Mouse (Mus musculus): ENCODE data around the gene Gbx1.
"Not testable (repeated sequence)": the region's sequence is repeated elsewhere in the genome, so short reads cannot be mapped to it uniquely, and the experiment has no call there.

Gbx1 gene

DNA sequence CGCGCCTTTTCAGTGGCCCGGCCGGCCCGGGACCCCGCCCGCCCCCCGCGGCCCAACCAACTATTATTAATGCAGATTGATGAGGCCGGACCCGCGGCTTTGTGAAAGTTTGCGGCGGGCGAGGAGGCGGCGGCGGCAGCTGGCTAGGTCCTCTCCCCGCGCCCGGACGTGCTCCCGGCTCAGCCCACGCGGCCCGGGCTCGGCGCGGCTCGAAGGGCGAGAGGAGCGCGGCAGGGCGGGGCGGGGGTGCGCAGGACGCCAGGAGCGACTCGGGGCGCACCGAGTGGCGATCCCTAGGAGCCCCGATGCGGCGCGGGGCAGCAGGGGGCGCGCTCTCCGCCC is at the start of gene Gbx1:
TSS of gene Gbx1 (minus strand) at position 314 of the 342 bp plus-strand sequence.
- no peak for DNase-seq

DNA sequence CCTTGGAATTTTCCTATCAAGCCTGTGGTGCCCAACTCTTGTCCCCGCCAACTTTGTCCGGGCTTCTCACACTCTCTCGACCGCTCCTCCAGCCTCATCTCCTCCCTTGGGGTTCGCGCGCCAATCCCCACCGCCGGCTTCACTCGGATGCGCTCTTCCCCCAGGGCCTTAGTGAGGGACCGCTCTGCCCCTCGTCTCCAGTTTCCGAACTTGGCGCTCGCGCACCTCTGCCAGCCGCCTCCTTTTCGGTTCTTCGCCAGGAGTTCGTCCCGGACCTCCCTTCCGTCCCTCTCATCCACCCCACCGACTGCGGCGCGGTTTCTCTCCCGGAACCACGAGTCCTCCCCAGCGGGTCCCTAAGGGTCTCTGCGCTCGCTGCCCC is 49.8 kb upstream of the Gbx1 start:
- no peak for DNase-seq

DNA sequence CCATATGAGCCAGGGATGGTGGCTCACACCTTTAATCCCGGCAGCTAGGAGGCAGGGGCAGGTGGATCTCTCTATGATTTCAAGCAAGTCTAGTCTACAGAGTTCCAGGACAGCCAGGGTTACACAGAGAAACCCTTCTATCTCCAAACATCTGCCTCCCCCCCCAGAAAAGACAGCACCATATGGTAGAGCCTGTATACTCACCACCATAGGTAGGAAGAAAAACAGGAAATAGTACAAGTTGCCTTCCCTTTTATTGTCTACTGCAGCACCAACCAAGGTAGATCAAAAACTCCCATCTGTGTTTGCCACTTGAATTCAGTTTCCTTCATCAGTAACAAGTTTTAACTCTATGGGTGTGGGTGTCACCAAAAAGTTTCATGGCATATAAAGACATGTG is 48.9 kb upstream of the Gbx1 start:
- DNase-seq = no peak

DNA sequence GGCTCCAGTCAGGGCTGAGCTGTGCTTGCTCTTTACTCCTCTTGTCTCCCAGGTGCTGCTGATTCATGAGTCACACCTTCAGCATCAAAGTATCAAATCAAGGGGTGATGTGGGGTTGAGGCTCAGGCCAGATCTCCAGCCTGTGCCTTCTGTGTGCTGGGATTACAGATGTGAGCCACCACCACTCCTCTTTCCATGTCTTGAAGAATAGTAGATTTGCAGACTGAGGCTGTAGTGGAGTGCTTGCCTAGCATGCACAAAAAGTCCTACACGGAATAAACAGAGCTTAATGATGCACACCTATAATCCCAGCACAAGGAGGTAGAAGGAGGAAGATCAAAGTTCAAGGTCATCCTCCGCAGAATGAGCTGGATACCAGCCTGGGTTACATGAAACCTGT is 29.7 kb upstream of the Gbx1 start, which contains the start of gene 4931409K22Rik:
TSS of gene 4931409K22Rik (minus strand) at position 101 of the 400 bp plus-strand sequence.
- DNase-seq = no peak

DNA sequence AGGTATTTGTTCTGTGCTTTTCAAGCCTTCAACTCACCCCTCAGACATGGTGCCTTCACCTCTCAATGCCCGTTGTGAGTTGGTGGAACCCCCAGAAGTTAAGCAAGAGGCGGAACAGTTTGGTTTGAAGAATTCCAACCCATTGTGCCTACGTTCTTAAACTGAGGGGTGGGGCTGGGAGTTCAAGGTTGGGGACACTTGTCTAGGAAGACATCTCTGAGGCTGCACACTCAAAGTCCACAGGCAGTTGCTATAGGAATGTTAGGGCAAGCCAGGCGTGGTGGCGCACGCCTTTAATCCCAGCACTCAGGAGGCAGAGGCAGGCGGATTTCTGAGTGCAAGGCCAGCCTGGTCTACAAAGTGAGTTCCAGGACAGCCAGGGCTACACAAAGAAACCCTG is 28.3 kb upstream of the Gbx1 start:
- DNase-seq = not testable (repeated sequence)

DNA sequence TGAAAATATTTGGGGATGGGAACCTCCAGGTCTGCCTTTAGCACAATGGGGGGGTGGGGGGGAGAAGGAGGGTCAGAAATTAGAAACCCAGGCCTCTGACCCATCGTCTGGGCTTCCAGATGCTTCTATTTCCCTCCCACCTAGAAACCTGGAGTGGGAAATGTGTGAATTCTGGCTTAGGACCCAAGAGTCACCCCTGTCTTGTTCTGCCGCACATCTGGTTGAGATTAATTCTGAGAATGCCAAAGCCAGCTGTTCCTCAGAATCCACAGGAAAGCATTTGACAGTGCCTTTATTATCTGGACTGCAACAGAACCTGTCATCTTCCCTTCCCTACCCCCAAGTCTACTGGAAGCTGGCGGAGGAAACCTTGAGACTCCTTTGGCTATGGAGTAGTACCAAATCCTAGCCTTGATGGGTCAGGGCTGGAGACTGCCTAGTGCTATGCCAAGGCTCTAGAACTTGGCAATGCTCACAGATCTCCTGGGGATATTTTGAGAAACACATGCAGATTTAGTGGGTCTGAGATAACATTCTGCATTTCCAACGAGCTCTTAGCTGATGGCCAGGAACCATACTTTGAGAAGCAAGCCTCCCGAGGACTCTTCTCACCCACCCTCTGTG is 26.7 kb upstream of the Gbx1 start:
- DNase-seq = no peak

DNA sequence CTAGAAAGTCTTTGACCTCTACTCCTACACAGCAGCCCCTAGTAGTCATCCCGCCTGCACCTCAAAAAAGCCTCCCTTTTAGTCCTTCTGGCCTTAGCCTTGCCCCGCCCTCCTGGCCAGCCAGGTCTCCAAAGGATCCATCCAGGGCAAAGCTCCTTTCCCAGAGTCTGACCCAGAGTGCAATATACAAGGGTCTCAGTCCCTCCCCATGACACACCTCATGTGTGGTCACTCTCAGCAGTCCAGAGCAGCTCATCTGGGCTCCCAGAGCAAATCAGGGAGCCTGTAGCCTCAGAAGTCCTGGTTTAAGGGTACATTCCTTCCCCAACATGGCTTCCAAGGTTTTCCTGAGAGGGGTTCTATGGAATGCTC is 24.3 kb upstream of the Gbx1 start:
- DNase-seq = no peak

DNA sequence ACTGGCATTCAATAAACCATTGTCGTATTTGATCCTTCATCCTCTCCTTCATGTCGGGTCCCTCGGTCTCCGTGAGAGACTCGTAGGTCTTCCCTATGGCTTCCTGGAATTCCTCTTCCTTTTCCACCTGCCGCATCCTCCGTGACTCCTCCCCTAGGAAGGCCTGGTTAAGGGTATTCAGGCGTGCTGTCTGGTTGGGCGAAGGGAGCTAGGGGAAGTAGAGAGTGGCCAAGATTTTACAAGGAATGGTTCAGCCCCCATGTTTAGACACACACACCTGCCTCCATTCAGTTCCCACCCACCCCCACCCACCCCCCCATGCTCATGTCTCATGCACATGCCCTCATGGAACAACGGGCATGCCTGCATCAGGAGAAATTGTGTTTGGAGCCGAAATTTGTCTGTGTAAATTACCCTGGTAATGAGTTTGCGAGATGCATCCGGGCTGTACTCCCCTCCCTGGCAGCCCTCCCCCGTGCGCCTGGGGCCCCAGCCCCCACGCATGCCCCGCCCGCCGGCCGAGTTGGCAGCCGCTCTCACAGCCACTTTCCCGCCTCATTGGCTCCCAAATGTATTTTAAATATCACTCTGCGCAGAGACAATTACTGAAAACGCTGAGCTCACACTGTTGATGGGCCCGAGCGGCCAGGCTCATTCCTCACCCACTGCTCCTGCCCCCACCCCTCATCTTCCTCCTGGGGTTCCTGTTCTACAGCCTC is 23.8 kb upstream of the Gbx1 start:
- DNase-seq = no peak

DNA sequence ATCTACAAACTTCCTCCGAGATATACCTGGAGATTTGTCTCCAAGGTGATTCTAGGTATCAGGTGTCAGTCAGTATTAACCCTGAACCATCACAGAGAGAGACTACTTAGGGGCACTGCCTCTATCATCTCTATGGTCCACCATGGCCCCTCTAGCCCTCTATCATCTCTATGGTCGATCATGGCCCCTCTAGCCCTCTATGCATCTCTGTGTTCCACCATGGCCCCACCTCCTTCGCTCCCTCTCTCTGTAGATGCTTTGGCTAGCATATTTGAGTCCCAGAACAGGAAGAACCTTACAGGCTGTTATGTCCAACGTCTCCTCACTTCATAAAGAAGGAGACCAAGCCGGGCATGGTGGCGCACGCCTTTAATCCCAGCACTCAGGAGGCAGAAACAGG is 15.6 kb upstream of the Gbx1 start:
- no peak for DNase-seq

DNA sequence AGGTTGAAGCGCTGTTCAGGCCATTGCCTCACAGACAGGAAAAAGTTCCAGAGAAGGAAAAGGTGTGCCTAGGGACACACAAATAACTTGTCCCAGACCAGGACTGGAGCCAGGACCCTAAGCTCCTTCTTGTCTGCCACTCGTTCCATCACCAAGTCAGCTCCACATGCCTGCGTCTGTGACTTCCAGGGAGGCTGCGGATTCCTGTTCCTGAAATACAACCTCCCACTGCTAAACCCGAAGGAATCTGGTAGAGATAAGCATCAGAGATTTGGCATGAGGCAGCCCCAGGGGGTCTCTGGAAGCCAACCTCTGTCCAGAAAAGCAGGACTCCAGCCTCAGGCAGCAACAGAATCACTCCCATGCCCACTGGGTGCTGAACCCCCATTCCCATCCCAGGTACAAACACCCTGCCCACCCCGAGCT is 14.2 kb upstream of the Gbx1 start:
- no peak for DNase-seq

DNA sequence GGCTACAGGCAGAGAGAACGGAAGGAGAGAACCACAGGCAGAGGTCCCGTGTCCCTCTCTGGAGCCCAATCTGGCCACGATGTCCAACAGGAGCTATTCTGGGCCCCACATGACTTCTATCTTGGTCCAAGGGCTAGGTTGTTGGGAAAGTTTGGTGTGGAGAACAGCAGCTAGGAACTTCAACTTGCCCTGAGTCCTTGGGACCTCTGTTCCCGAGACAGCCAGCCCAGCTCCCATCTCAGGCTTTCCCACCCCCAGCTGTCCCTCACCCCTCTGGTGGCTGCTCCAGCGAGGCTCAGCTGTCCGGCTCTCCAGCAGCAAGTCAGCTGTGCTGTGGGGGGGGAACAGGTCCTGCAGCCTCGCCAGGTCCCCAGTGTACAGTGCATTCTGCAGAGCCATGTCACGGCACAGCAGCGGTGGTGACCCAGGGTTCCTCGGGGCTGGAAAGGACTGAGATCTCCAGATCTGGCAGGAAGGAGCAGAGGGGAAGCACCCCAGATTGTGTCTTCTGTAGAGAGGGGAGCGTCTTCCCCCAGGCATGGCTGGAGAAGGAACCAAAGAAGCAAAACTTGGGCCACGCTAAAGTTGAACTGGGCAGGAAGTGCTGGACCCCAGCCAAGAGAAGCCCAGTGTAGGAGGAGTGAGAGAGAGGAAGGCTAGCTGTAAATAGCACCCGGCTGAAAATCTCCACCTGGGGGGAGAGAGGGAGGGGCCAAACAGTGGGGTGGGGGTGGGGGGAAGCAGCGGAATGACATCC is 13.6 kb upstream of the Gbx1 start, which contains the start of gene Asb10:
TSS of gene Asb10 (minus strand) at position 592 of the 757 bp plus-strand sequence.
- DNase-seq = peak; percentile 38 to 51

DNA sequence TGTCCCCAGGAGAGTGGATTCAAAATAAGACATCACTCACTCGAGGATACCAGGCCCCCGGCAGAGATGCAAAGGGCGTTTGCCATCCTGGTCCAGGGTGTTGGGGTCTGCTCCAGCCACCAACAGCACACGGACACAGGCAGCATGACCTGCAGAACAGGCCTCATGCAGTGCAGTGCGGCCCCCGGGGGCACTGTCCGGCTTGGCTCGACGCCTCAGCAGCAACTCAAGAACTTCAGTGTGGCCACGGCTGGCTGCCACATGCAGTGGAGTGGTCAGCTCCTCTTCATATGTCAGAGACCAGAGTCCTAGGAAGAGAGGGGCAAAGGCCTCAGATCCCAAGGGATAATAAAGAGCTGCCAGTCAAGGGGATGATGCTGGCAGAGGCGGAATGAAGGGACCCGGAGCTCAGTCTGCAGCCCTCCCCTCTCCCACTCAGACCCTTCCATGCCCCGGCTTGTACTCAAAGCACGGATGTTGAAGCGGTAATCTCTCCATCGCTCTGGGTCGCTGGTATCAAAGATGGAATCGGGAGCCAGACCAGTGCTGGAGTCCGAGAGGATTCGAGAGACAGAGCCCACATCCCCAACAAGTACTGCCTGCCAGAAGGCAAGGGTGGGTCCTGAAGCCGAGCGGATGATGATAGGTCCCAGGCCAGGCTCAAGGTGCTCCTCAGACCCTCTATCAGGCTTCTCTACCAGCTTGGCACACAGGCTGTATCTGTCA is 12.7 kb upstream of the Gbx1 start:
- DNase-seq = no peak

DNA sequence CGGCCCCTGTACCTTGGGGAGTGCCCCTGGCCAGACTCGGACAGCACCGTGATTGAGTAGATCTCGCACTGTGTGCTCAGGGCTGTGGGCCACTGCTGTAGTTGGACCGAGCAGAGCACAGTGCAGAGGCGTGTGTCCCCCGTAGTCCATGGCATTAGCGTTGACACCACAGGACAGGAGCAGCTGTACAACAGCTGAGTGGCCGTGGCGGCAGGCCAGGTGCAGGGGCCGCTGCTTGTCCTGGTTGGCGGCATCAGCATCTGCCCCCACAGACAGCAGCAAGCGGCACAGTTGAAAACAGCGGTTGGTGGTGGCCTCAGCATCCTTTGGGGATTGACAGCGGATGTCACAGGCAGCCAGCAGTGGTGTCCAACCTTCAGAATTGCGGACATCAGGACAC is 10.6 kb upstream of the Gbx1 start:
- DNase-seq = no peak

DNA sequence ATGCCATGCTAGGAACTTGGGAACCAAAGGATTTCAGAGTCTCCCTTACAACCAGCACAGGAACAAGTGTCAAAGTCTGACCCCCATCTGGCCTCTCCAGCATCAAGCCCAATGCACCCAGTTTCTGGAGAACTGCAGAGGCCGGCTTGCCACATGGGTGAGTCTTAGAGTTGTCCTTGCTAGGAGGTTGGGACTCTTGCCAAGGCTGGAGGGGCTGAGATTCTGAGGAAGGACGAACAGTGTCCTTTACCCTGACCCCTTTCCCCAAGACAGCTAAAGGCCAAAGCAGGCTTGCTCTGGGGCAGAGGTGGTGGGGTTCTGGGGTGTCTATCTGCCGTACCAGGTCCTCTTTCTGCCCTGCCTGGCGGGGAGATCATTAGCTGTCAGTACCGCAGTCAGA is 9.5 kb upstream of the Gbx1 start:
- DNase-seq = no peak

DNA sequence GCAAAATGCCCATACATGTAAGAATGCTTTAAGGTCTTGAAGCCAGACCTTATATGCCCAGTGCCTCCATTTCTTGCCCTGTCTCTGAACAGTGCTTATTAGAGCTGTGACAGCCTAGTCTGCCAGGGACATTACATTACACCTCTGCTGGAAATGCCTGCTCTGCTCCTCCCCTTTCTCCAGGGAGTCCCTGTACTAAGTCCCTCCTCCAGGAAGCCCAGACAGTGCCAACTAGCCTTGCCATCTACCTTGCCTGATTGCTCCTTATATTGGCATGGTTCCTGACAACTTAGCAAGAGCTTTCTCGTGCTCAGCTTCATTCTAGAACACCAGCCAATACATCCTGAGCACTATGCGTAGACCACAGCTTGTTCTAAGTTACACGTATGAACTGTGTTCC is 8.7 kb upstream of the Gbx1 start:
- peak; percentile 33 to 47 for DNase-seq

DNA sequence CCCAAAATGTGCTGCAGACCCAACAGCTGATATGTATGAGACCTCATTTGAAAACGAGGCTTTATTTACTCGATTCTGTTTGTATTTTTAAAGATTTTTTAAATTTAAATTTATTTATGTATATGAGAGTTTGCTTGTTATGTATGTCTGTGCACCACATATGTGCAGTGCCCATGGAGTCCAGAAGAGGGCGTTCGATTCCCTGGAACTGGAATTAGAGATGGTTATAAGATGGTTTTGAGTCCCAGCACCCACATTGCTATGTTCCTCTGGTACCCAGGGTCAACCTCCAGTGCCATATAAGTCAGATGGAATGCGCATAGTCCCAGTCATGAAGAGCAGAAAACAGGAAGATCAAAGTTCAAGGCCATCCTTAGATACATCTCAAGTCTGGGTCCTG is 7.3 kb upstream of the Gbx1 start:
- no peak for DNase-seq

DNA sequence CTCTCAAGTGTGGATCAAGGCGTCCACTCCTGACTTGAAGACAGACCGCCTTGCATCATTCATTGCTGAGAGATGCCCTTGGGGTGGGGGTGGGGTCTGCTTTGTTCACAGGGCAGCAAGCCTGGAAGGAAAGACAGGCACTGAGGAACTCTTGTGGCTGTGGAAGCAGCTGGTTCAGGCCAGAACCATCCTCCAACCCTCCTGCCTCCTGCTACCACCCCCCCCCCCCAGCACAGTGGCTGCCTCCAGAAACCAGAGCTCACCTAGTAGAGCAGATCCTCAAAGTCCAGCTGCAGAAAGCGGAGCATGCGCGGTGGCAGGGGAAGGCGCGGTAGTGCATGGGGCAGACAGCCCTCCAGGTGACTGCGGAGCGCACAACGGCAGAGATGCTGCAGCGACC is 6.4 kb upstream of the Gbx1 start:
- no peak for DNase-seq

DNA sequence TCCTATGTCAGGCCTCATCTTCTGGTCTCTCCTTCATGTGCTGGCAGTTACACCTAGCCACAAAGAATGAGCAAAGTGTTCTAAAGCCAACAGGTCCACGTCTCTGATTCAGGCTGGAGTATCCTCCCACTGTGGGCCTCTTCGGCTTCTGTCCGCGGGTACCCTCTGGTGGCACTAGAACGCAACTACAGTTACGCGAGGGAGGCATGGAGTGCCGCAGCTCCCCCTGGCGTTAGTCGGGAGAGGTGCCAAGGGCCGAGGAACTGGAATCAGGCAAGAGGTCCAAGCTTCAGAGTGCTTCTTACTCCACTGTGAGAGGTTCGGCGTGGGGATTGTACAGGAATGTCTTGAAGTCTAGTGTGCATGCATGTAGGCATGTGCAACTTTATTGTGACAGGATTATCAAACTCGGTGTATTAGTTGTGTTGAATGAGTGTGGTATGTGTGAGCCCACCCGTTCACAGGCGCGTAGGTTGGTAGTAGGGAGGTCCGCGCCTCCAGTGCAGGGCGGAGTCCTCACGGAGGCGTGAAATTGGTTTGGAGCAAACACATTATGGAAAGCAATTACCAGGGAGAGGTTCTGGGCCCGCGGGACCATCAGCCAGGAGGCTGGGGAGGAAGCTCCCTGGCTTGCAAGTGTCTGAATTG is 3.2 kb upstream of the Gbx1 start:
- DNase-seq = peak; percentile 87 to 90

DNA sequence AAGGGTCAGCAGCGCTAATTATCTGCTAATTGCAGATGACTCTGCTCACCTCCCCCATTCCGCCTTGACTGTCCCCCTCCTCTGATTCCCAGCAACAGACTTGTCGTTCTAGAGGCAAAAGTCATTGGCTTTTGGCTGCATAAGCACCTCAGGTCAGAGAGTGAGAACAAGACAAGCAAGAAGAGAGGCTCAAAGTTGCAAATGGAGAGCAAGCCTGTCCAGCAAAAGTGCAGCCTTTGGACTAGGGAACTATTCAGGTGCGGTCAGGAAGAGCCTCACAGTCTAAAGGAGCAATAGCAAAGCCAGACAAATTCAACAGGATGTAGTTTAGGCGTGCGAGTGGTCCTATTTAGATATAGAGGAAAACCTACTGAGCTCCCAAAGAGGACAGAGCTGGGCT is 778 bp upstream of the Gbx1 start:
- DNase-seq = no peak

DNA sequence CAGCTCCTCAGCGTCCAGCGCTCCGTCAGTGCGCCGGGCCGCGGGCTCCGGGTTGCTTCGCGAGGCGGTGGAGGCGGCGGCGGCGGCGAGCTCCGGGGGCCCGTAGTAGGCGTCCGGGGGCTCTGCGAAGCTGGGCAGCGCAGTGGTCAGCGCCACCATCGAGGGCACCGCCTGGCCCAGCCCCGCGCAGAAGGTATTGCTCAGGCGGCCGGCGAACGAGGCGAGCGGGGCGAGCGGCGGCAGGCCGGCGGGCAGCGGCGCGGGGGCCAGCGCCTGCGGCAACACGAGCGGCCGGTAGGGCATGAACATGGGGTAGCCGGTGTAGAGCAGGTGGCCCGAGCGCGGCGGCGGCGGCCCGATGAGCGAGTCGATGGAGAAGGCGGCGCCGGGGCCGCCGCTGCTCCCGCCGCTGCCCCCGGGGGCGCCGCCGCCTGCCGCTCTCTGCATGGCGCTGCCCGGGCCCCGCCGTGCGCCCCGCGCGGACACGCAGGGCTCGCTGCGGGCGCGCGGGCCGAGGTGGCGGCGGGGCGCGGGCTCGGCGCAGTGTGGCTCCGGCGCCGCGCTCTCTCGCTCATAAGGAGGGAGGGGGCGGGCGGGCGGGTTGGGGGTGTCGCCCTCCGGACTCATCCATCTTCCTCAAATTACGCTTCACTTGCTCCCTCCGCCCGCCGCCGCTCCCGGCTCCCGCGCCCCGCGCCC is 663 bp downstream of the Gbx1 start:
- DNase-seq = no peak

DNA sequence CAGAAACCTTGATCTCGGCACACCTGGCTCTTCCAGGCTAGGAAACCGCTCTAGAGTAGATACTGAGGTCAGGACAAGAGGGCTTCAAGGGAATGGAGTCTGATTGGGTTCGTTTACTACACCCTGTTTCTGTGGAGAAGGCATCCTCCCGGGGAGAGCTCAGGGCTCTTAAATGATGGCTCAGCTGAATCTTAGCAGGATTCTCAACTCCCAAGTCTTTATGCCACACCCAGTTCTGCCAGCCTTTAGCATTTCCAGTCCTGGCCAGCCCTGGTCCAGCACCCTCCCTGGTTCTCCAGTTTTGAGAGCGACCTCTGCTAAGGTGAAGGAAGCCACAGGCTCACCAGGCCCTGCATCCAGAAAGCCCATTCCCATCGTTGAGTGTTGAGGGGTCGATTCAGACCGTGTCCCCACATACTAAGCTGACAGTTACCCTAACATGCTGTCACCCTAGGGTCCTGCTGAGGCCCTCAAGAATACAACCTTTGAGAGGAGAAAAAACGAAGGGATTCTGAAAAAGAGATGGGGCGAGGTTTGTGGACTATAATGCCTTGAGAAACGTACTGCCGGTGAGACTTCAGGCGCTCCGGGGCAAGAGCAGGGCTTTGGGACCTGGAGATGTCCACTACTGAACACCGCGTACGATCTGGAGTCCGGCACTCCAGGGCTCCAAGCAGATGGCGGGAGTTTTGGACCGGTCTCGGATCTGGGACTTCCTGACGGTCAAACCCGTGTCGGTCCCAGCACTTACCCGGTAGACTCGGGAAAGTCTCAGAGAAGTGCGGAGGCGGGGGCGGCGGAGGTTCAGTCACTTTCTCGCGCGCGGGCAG is 1.4 kb downstream of the Gbx1 start:
- DNase-seq = no peak
